Mouse (Mus musculus) embryonic facial prominence, embryonic 11.5 days (tissue): Measurements from ENCODE around the gene Agbl4. TPM values are rescaled to one million over a fixed set of nuclear protein-coding genes. Genes with fewer than 3 reads are reported as not detected.
"Not testable (repeated sequence)": the region's sequence is repeated elsewhere in the genome, so short reads cannot be mapped to it uniquely, and the experiment has no call there.

ENCODE experiments used
- ATAC-seq: fragments of 200-750 bp; cut with Nextera tagmentation; replicated peaks from 2 replicates; pipeline ENCODE4 v1.8.0; 2017; ENCODE audit warnings: low read depth; ENCODE audit not compliant: insufficient number of reproducible peaks, low FRiP score, low TSS enrichment
- DNase-seq: peaks from one replicate; pipeline ENCODE4 v3.0.0-alpha.2; 2015; ENCODE audit warnings: low spot score
- H3K27ac ChIP-seq: fragments of 300-500 bp; sonication (generic); replicated peaks from 2 replicates; pipeline ENCODE4 v1.5.1; 2014; ENCODE audit warnings: mild to moderate bottlenecking, low read depth, low read length, control low read depth
- H3K27me3 ChIP-seq: fragments of 300-500 bp; sonication (generic); 2 replicates; pipeline ENCODE4 v1.6.1; 2014; ENCODE audit warnings: mild to moderate bottlenecking, low read length, moderate library complexity, mixed read lengths; ENCODE audit not compliant: control insufficient read depth, insufficient read depth
- H3K36me3 ChIP-seq: fragments of 300-500 bp; sonication (generic); replicated peaks from 2 replicates; pipeline ENCODE4 v1.6.1; 2014; ENCODE audit warnings: low read depth, mild to moderate bottlenecking, low read length, moderate library complexity, mixed read lengths; ENCODE audit not compliant: control insufficient read depth, insufficient read depth
- H3K4me1 ChIP-seq: fragments of 300-500 bp; sonication (generic); 2 replicates; pipeline ENCODE4 v1.6.1; 2014; ENCODE audit warnings: low read length, mixed read lengths; ENCODE audit not compliant: control insufficient read depth, insufficient read depth
- H3K4me2 ChIP-seq: fragments of 300-500 bp; sonication (generic); 2 replicates; pipeline ENCODE4 v1.6.1; 2014; ENCODE audit warnings: low read depth, mild to moderate bottlenecking, control low read depth, low read length, moderate library complexity
- H3K4me3 ChIP-seq: fragments of 300-500 bp; sonication (generic); 2 replicates; pipeline ENCODE4 v1.5.1; 2014; ENCODE audit warnings: low read depth, low read length, control low read depth
- H3K9ac ChIP-seq: fragments of 300-500 bp; sonication (generic); replicated peaks from 2 replicates; pipeline ENCODE4 v1.6.1; 2014; ENCODE audit warnings: mild to moderate bottlenecking, control low read depth, low read length
- H3K9me3 ChIP-seq: fragments of 300-500 bp; sonication (generic); replicated peaks from 2 replicates; pipeline ENCODE4 v1.6.1; 2016; ENCODE audit warnings: mild to moderate bottlenecking, low read length, inconsistent platforms, mixed read lengths; ENCODE audit not compliant: control insufficient read depth
- WGBS: fragments of 180-500 bp; shearing (Covaris S2); extraction: QIAGEN DNeasy Blood & Tissue Kit; methylation state at CpG from one replicate; pipeline ENCODE4 v1.1.7; 2014; 5-methylcytosine and 5-hydroxymethylcytosine counted together
- polyA plus RNA-seq: library from polyadenylated mRNA; unstranded; fragments of >200 nt; fragmentation: Nextera tagmentation; extraction: Ambion mirVana; gene quantifications from 2 replicates; pipeline ENCODE4 v1.2.1, GENCODE M21; 2014

Agbl4 gene
- polyA plus RNA-seq, 1 experiment from 2014 or later: 0.98 TPM

GRCm38 (mm10) chr4:111219543-111219942, 822.1 kb downstream of the Agbl4 start:
- not testable (repeated sequence) for H3K27ac ChIP-seq, H3K4me2 ChIP-seq, H3K27me3 ChIP-seq, H3K36me3 ChIP-seq, H3K4me3 ChIP-seq, ATAC-seq, DNase-seq, H3K9me3 ChIP-seq, H3K4me1 ChIP-seq, H3K9ac ChIP-seq
- 89% methylated on average over 9 of the region's 9 CpGs for WGBS

DNA sequence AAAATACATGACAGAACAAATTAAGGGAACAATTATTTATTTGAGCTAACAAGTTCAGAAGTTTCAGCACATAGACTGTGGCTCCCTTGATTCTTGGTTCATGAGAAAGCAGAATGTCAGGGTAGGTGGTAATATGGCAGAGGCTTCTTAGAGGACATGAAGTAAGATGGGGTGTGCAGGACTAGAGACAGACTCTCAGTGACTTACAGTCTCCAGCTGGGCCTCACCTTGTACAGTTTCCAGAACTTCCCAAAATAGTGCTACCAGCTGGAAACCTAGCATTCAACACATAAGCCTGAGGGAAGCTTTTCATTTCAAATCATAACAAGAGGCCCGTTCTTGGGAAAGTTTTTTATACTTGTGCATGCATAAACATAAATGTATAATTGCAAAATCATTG, 836.4 kb downstream of the Agbl4 start:
- H3K27ac ChIP-seq: no peak overlapping the region
- no peak overlapping the region for H3K4me2 ChIP-seq
- no peak for ATAC-seq
- no peaks in the 10 kb centered on the region for H3K9me3 ChIP-seq
- H3K9ac ChIP-seq: no peak overlapping the region
- no peak overlapping the region for H3K4me3 ChIP-seq
- H3K27me3 ChIP-seq: no peaks in the 10 kb centered on the region
- no peak for DNase-seq
- H3K4me1 ChIP-seq: no peaks in the 10 kb centered on the region
- 63% methylated on average over 1 of the region's 1 CpGs for WGBS
- H3K36me3 ChIP-seq: no peaks in the 10 kb centered on the region

- Histone ChIP-seq H3K4me2 (no peak overlapping the region), H3K4me3 (no peak overlapping the region), H3K9ac (no peak overlapping the region), H3K36me3 (no peaks in the 10 kb centered on the region), H3K27me3 (no peaks in the 10 kb centered on the region), H3K27ac (no peak overlapping the region), H3K4me1 (no peaks in the 10 kb centered on the region), H3K9me3 (no peaks in the 10 kb centered on the region)
- 85% methylated on average over 5 of the region's 5 CpGs for WGBS
- ATAC-seq (peak; percentile 62; the same call in 1 of the 2 replicates), DNase-seq (no peak)
These were observed 854.5 kb downstream of the Agbl4 start for GRCm38 (mm10) chr4:111251917-111252316.

- no peak overlapping the region for H3K4me2 ChIP-seq
- no peaks in the 10 kb centered on the region for H3K9me3 ChIP-seq
- 51% methylated on average over 4 of the region's 4 CpGs for WGBS
- DNase-seq: no peak
- no peak overlapping the region for H3K9ac ChIP-seq
- H3K4me3 ChIP-seq: no peak overlapping the region
- H3K27me3 ChIP-seq: no peaks in the 10 kb centered on the region
- H3K4me1 ChIP-seq: no peaks in the 10 kb centered on the region
- no peaks in the 10 kb centered on the region for H3K36me3 ChIP-seq
- no peak overlapping the region for H3K27ac ChIP-seq
- 0 out of 2 replicates have a peak, but pooled peaks have one; percentile 44 for ATAC-seq
These were observed 858.0 kb downstream of the Agbl4 start for GRCm38 (mm10) chr4:111255499-111255898.

DNA sequence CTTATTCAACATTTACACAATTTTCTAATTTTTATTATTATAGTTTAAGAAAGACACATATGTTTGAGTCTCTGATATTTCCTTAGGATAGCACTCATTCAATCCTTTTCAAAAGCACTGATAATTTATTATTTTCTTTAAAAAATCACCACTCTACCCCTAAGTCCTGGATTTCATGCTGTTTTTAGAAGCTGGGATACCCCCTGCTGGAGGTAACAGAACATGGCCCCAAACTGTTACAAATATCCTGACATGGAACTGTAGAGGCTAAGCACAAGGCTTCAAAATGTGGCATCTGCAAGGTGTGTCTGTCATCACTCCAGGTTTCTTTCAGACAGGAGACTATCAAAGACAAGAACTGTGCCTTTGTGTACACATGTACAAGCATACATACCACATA, 859.5 kb downstream of the Agbl4 start:
- ATAC-seq: no peak
- H3K9ac ChIP-seq: no peak overlapping the region
- H3K27ac ChIP-seq: no peak overlapping the region
- no peak overlapping the region for H3K4me3 ChIP-seq
- no peaks in the 10 kb centered on the region for H3K9me3 ChIP-seq
- no peak overlapping the region for H3K4me2 ChIP-seq
- H3K36me3 ChIP-seq: no peaks in the 10 kb centered on the region
- H3K27me3 ChIP-seq: no peaks in the 10 kb centered on the region
- no peaks in the 10 kb centered on the region for H3K4me1 ChIP-seq
- no peak for DNase-seq

GRCm38 (mm10) chr4:111280936-111281335, 883.5 kb downstream of the Agbl4 start:
- ATAC-seq: no peak
- Histone ChIP-seq H3K27ac (no peak overlapping the region), H3K4me2 (no peak overlapping the region), H3K4me3 (no peak overlapping the region), H3K4me1 (no peaks in the 10 kb centered on the region), H3K36me3 (no peaks in the 10 kb centered on the region), H3K9ac (no peak overlapping the region), H3K27me3 (no peaks in the 10 kb centered on the region), H3K9me3 (no peaks in the 10 kb centered on the region)
- no peak for DNase-seq
- 79% methylated on average over 2 of the region's 2 CpGs for WGBS

- DNase-seq (no peak), ATAC-seq (no peak)
- H3K4me1 ChIP-seq: no peaks in the 10 kb centered on the region
- H3K9ac ChIP-seq: no peak overlapping the region
- H3K4me2 ChIP-seq: no peak overlapping the region
- H3K9me3 ChIP-seq: no peaks in the 10 kb centered on the region
- no peaks in the 10 kb centered on the region for H3K36me3 ChIP-seq
- H3K4me3 ChIP-seq: no peak overlapping the region
- H3K27ac ChIP-seq: no peak overlapping the region
- WGBS: 83% methylated on average over 4 of the region's 4 CpGs
- H3K27me3 ChIP-seq: no peaks in the 10 kb centered on the region
These were observed 884.4 kb downstream of the Agbl4 start for GRCm38 (mm10) chr4:111281836-111282235.

DNA sequence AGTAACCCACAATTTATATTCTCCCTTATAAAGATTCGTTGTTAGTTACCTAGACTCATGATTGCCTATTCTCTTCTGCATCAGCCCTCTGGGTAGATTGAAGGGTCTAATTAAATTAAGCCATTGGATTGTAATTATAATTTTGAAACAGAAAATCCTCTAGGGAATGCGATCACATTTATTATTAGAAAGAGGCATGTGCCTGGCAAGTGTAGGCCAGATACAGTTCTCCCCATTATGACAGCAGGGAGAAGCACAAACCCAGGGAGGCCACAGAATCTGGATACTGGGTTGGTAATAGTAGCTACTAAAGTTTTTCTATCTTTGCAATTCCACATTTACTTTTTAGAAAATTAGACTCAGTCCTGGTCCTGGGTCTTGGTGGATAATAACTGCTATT, 887.2 kb downstream of the Agbl4 start:
- DNase-seq: no peak
- H3K36me3 ChIP-seq: no peaks in the 10 kb centered on the region
- H3K4me1 ChIP-seq: no peaks in the 10 kb centered on the region
- H3K27me3 ChIP-seq: no peaks in the 10 kb centered on the region
- no peak overlapping the region for H3K27ac ChIP-seq
- H3K9ac ChIP-seq: no peak overlapping the region
- H3K9me3 ChIP-seq: no peaks in the 10 kb centered on the region
- H3K4me3 ChIP-seq: no peak overlapping the region
- H3K4me2 ChIP-seq: no peak overlapping the region
- 78% methylated on average over 2 of the region's 2 CpGs for WGBS
- ATAC-seq: no peak
